8 mouse cellular contexts compared by ENCODE assay signal in the genomic region with DNA sequence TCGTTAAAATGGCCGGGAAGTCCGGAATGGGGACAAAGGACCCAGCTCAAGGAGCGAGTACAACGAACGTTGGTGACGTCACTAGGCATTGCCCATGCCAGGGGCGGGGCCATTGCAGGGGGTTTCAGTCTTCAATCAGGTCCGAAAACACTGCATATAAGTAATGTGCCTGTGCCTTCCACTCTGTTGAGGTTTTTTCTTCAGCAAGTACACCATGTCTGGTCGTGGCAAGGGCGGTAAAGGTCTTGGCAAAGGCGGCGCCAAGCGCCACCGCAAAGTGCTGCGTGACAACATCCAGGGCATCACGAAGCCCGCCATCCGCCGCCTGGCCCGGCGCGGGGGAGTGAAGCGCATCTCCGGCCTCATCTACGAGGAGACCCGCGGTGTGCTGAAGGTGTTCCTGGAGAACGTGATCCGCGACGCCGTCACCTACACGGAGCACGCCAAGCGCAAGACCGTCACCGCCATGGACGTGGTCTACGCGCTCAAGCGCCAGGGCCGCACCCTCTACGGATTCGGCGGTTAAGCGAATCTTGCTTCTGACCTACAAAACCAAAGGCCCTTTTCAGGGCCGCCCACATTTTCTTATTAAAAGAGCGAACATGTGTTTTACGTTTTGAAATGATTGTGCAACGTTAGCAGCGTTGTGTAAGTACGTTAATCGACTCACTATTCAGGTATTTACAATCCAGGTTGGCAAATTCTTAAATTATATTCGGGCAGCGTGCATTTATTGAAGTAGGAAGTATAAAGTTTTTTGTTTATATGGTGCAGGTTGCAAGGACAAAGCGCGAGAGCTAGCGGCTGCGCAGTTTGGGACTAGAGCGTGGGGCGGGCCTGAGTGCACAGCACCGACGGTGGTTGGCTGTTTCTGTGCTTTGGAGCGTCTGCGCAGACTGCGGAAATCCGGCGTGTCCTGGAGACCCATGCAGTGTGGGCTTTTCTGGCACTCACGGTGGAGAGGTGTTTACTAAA. TPM values are rescaled to one million over a fixed set of nuclear protein-coding genes. Genes with fewer than 3 reads are reported as not detected.
DNase-seq lines count a peak whose midpoint lies in the region; ATAC-seq lines count a peak whose summit lies in the region.

A gene (plus strand): TSS at position 150 of the 975 bp plus-strand sequence.

- peak; percentile 55 for ATAC-seq in common myeloid progenitor, adult 5-6 weeks (replicated peaks; ENCODE audit: low read depth, poor library complexity, severe bottlenecking)

- no peaks in the 10 kb centered on the region for H3K36me3 ChIP-seq in megakaryocyte, embryonic 14.5 days (replicated peaks; ENCODE audit: low read length)

- no peaks in the 10 kb centered on the region for H3K27me3 ChIP-seq in megakaryocyte, embryonic 14.5 days (replicated peaks)

- no peaks in the 10 kb centered on the region for H3K9me3 ChIP-seq in megakaryocyte, embryonic 14.5 days

- peak within 1 kb of the TSS; percentile 91 for H3K4me3 ChIP-seq in megakaryocyte, embryonic 14.5 days (replicated peaks)

- peak; percentile 98 for DNase-seq in ZHBTc4 (ENCODE audit: low read depth, low spot score)
- peak; percentile 85 to 88 for DNase-seq in gastrocnemius, adult 8-10 months (ENCODE audit: low spot score in 2 of 2)
- peak; percentile 98 for DNase-seq in hindlimb bud, embryonic 11.5 days (ENCODE audit: extremely low spot score, low read depth, low spot score)
- peak; percentile 97 to 98 for DNase-seq in left cerebral cortex, adult 8-10 months (ENCODE audit: low spot score in 2 of 2)
- DNase-seq in right cerebral cortex, postnatal 10 days (ENCODE audit: low spot score in 2 of 2) = peak; percentile 98
- DNase-seq in urinary bladder, postnatal 25 days (ENCODE audit: low spot score) = peak; percentile 92

- H3K4me1 ChIP-seq in megakaryocyte, embryonic 14.5 days = peaks cover 50% of the 10 kb centered on the region

RNA-seq across cellular contexts. Expression of the gene that starts here (rescaled TPM):
- total RNA-seq in common myeloid progenitor, adult 5-6 weeks (2017) = 1,499 and 1,774 TPM in 2 replicates
- total RNA-seq in gastrocnemius, adult 8-10 months (2022) = 100 to 1,000 TPM; 131 to 174 (median 160) TPM
- total RNA-seq in left cerebral cortex, adult 8-10 months (2022) = 100 to 1,000 TPM; 263 to 358 (median 294) TPM
- polyA plus RNA-seq in megakaryocyte, embryonic 14.5 days (2012; ENCODE audit: insufficient read depth, low replicate concordance) = 443 and 574 TPM in 2 replicates

Comparison
In these comparisons a context has a peak if more than half of its experiments do, and no peak if none do; other contexts are left out.
1. Peak in every context shown above with its lines: DNase-seq, ATAC-seq and H3K4me3 ChIP-seq.